Mouse (Mus musculus) CH12F3 (cell line): Measurements from ENCODE around the gene Olfr447.

Experiments used
- in situ Hi-C: fragments of 300-500 bp; cut with MboI; formaldehyde crosslinking; loops from 2 replicates; pipeline ENCODE4 v1.14.3; 2020; ENCODE audit warnings: low sequenced_read_pairs

Gene Olfr447

GRCm38 (mm10) chr6:42908578-42908977 lies at the start of gene Olfr447:
Gene Olfr447, plus strand, starts transcription at chr6:42908878.
- in situ Hi-C loops: no loop called here

GRCm38 (mm10) chr6:42860222-42860819 lies 48.4 kb upstream of the Olfr447 start:
- in situ Hi-C loops: no loop called here

- in situ Hi-C loops: no loop called here
Measured at GRCm38 (mm10) chr6:42869695-42870094, 39.0 kb upstream of the Olfr447 start.

- in situ Hi-C loops: no loop called here
Measured at GRCm38 (mm10) chr6:42876323-42876722, 32.4 kb upstream of the Olfr447 start.

- in situ Hi-C loops: no loop called here
Measured at GRCm38 (mm10) chr6:42890141-42890540, 18.5 kb upstream of the Olfr447 start, which contains the start of gene Olfr448. Gene Olfr448, plus strand, starts transcription at chr6:42890441.

- in situ Hi-C loops: no loop called here
Measured at GRCm38 (mm10) chr6:42900345-42900744, 8.3 kb upstream of the Olfr447 start.

GRCm38 (mm10) chr6:42921077-42921476 lies 12.4 kb downstream of the Olfr447 start, which contains the start of gene Olfr446:
Gene Olfr446, plus strand, starts transcription at chr6:42921377.
- in situ Hi-C loops: no loop called here

- in situ Hi-C loops: no loop called here
Measured at GRCm38 (mm10) chr6:42948767-42949166, 40.1 kb downstream of the Olfr447 start, which contains the start of gene Olfr444. Gene Olfr444, plus strand, starts transcription at chr6:42949067.
